Mouse (Mus musculus) liver, embryonic 14.5 days (tissue): ENCODE results near the gene Tmem63b. TPM values are rescaled to one million over a fixed set of nuclear protein-coding genes. Genes with fewer than 3 reads are reported as not detected.

ENCODE experiments used
- ATAC-seq: fragments of 200-750 bp; cut with Nextera tagmentation; 2 replicates; pipeline ENCODE4 v1.8.0; 2017; ENCODE audit warnings: moderate number of reproducible peaks, mild to moderate bottlenecking, moderate library complexity; ENCODE audit not compliant: insufficient read depth
- DNase-seq, 3 experiments: peaks; one replicate each; pipeline ENCODE4 v3.0.0-alpha.2; 2012 to 2013; ENCODE audit warnings: low read depth in 3 of 3, low spot score in 3 of 3
- H3K27ac ChIP-seq: fragments of 300-500 bp; sonication (generic); 2 replicates; pipeline ENCODE4 v1.5.1; 2014; ENCODE audit warnings: moderate library complexity, mild to moderate bottlenecking, control low read depth, inconsistent platforms
- H3K27me3 ChIP-seq: fragments of 300-500 bp; sonication (generic); 2 replicates; pipeline ENCODE4 v1.6.1; 2014; ENCODE audit warnings: mild to moderate bottlenecking, low read length, moderate library complexity; ENCODE audit not compliant: control insufficient read depth, insufficient read depth
- H3K36me3 ChIP-seq: fragments of 300-500 bp; sonication (generic); replicated peaks from 2 replicates; pipeline ENCODE4 v1.6.1; 2014; ENCODE audit warnings: low read depth; ENCODE audit not compliant: control insufficient read depth, insufficient read depth
- H3K4me1 ChIP-seq, 2 experiments: fragments of 200-500 bp in 1 of 2; fragments of 300-500 bp in 1 of 2; sonication (generic) in 1 of 2; replicated peaks; 2 replicates each; pipeline ENCODE4 v1.6.1; 2012 to 2014; ENCODE audit warnings: antibody characterized with exemption in 1 of 2, inconsistent platforms in 1 of 2, low read length in 1 of 2; ENCODE audit not compliant: control insufficient read depth in 2 of 2, insufficient read depth in 2 of 2
- H3K4me2 ChIP-seq: fragments of 300-500 bp; sonication (generic); 2 replicates; pipeline ENCODE4 v1.6.1; 2014; ENCODE audit warnings: low read depth, mild to moderate bottlenecking, control low read depth, moderate library complexity
- H3K4me3 ChIP-seq, 2 experiments: fragments of 200-500 bp in 1 of 2; fragments of 300-500 bp in 1 of 2; sonication (generic) in 1 of 2; 2 replicates each; pipeline ENCODE4 v1.5.1; 2012 to 2014; ENCODE audit warnings: low read depth in 2 of 2, low read length in 2 of 2, mild to moderate bottlenecking in 2 of 2, control low read depth in 1 of 2, inconsistent platforms in 1 of 2, moderate library complexity in 1 of 2; ENCODE audit not compliant: insufficient read depth in 1 of 2
- H3K9ac ChIP-seq: fragments of 300-500 bp; sonication (generic); replicated peaks from 2 replicates; pipeline ENCODE4 v1.6.1; 2014; ENCODE audit warnings: mild to moderate bottlenecking, control low read depth, moderate library complexity
- H3K9me3 ChIP-seq: fragments of 300-500 bp; sonication (generic); 2 replicates; pipeline ENCODE4 v1.6.1; 2016; ENCODE audit warnings: low read length, mixed read lengths; ENCODE audit not compliant: control insufficient read depth
- CTCF ChIP-seq: IDR thresholded peaks from 2 replicates; pipeline ENCODE4 v1.5.1; 2016; ENCODE audit warnings: antibody characterized with exemption, low read depth, control low read depth
- EP300 ChIP-seq: IDR thresholded peaks from 2 replicates; pipeline ENCODE4 v1.6.1; 2016; ENCODE audit warnings: antibody characterized with exemption, low read depth
- WGBS: fragments of 180-500 bp; shearing (Covaris S2); extraction: QIAGEN DNeasy Blood & Tissue Kit; methylation state at CpG from one replicate; pipeline ENCODE4 v1.1.7; 2014; ENCODE audit not compliant: insufficient replicate concordance; 5-methylcytosine and 5-hydroxymethylcytosine counted together
- polyA plus RNA-seq, 2 experiments: library from polyadenylated mRNA; depleted of rRNA in 1 of 2; stranded (reverse) in 1 of 2; unstranded in 1 of 2; fragments of >200 nt; fragmentation: Nextera tagmentation in 1 of 2; extraction: Ambion mirVana in 1 of 2; gene quantifications; 2 replicates each; pipeline versions ENCODE4 v1.2.1 to v1.2.3; 2012 to 2014

Gene Tmem63b
- polyA plus RNA-seq, 2 experiments = 4.1 to 10.4 TPM

GRCm38 (mm10) chr17:45685171-45686092 is 1.3 kb downstream of the Tmem63b start:
- ATAC-seq (peak; percentile 59), DNase-seq (no peak)
- H3K9me3 ChIP-seq = no peaks in the 10 kb centered on the region
- no peak overlapping the region for H3K27ac ChIP-seq
- peak overlapping the region; percentile 82 for H3K4me2 ChIP-seq
- no peaks in the 10 kb centered on the region for H3K27me3 ChIP-seq
- peak overlapping the region; percentile 87 for H3K9ac ChIP-seq
- WGBS = 2% methylated on average over 57 of the region's 58 CpGs
- peak; percentile 13; the same call in 1 of the 2 replicates for TF ChIP-seq CTCF
- no peak for TF ChIP-seq EP300
- H3K4me3 ChIP-seq = peak overlapping the region; percentile 60 to 81
- H3K36me3 ChIP-seq = no peaks in the 10 kb centered on the region
- peaks cover 10 to 16% of the 10 kb centered on the region in 2 experiments for H3K4me1 ChIP-seq

- Histone ChIP-seq H3K9ac (peak overlapping the region; percentile 87; the same call in 1 of the 2 replicates), H3K4me1 (peaks cover 10 to 16% of the 10 kb centered on the region in 2 experiments), H3K4me2 (peak overlapping the region; percentile 82), H3K4me3 (peak overlapping the region; percentile 60 to 81), H3K27me3 (no peaks in the 10 kb centered on the region), H3K9me3 (no peaks in the 10 kb centered on the region), H3K27ac (no peak overlapping the region), H3K36me3 (no peaks in the 10 kb centered on the region)
- WGBS = 37% methylated on average over 14 of the region's 14 CpGs
- ATAC-seq (no peak), DNase-seq (no peak)
- TF ChIP-seq EP300 = no peak
- no peak for TF ChIP-seq CTCF
These were observed 2.0 kb downstream of the Tmem63b start for GRCm38 (mm10) chr17:45684667-45685131.

GRCm38 (mm10) chr17:45682843-45683242 is 3.9 kb downstream of the Tmem63b start:
- Histone ChIP-seq H3K4me1 (peaks cover 10 to 16% of the 10 kb centered on the region in 2 experiments), H3K4me2 (no peak overlapping the region), H3K36me3 (no peaks in the 10 kb centered on the region), H3K27me3 (no peaks in the 10 kb centered on the region), H3K4me3 (no peak overlapping the region), H3K27ac (no peak overlapping the region), H3K9me3 (no peaks in the 10 kb centered on the region), H3K9ac (no peak overlapping the region)
- TF ChIP-seq EP300 (no peak), CTCF (no peak)
- 65% methylated on average over 4 of the region's 4 CpGs for whole genome bisulfite sequencing
- DNase-seq (no peak), ATAC-seq (no peak)

GRCm38 (mm10) chr17:45681588-45681987 is 5.1 kb downstream of the Tmem63b start:
- 90% methylated on average over 1 of the region's 1 CpGs for WGBS
- ATAC-seq (no peak), DNase-seq (no peak)
- TF ChIP-seq EP300 (no peak), CTCF (peak; percentile 65)
- Histone ChIP-seq H3K4me1 (peaks cover 6% of the 10 kb centered on the region in 2 experiments; a peak in 3 of 4 replicates), H3K4me2 (no peak overlapping the region), H3K9me3 (no peaks in the 10 kb centered on the region), H3K27ac (no peak overlapping the region), H3K36me3 (no peaks in the 10 kb centered on the region; the same call in 1 of the 2 replicates), H3K4me3 (no peak overlapping the region), H3K27me3 (no peaks in the 10 kb centered on the region), H3K9ac (no peak overlapping the region)

GRCm38 (mm10) chr17:45680391-45680980 is 6.2 kb downstream of the Tmem63b start:
- WGBS = 52% methylated on average over 8 of the region's 8 CpGs
- H3K4me1 ChIP-seq = peaks cover 6% of the 10 kb centered on the region in 2 experiments; a peak in 3 of 4 replicates
- no peak for TF ChIP-seq CTCF
- no peak for TF ChIP-seq EP300
- H3K9me3 ChIP-seq = no peaks in the 10 kb centered on the region
- no peak overlapping the region for H3K9ac ChIP-seq
- H3K36me3 ChIP-seq = no peaks in the 10 kb centered on the region; the same call in 1 of the 2 replicates
- no peaks in the 10 kb centered on the region for H3K27me3 ChIP-seq
- ATAC-seq (no peak), DNase-seq (no peak)
- H3K4me2 ChIP-seq = no peak overlapping the region
- H3K27ac ChIP-seq = no peak overlapping the region
- H3K4me3 ChIP-seq = no peak overlapping the region
